Mouse (Mus musculus) kidney, postnatal 14 days (tissue): ENCODE measurements around the gene Lcn9.
"Not testable (repeated sequence)": the region's sequence is repeated elsewhere in the genome, so short reads cannot be mapped to it uniquely, and the experiment has no call there.

ENCODE experiments used
- DNase-seq: peaks from one replicate; pipeline ENCODE4 v3.0.0; 2022; ENCODE audit warnings: mixed read lengths

Gene Lcn9

DNA sequence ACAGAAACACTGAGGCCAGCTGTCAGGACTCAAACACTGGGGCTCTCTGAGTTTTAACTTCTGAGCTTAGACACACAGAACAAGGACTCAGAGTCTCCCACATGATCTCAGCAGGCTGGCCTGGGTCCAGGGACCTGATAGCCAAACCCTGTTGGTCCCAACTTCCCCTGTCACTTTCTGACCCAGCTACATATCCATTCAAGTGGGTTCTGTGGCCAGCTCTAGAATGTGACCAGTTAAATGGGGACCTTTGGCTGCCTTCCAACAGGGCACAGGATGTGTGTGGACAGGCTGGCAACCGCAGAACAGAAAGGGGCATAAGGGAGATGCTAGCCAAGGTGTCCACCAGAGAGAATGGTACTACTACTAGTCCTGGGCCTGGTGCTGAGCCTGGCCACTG is at the start of gene Lcn9:
Gene Lcn9, plus strand, starts transcription at position 348 of the 400 bp plus-strand sequence.
- no peak for DNase-seq

DNA sequence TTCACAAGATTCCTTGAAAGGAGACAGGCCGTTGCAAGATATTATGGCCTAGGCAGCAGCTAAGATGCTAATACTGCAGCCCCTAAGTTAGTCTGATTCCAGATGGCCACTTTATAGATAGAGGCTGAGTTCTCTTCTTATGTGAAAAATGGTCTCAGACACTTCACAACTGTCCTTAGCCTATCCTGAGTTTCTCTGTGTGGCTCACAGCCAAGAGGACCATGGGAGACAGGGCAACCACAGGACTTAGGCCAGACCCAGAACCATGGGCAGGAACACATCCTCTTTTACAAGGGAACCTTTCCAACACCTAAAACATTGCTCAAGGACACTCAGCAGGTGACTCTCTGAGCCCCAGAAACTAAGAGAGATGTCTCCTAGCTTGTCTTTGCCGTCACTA is 49.4 kb upstream of the Lcn9 start:
- no peak for DNase-seq

- DNase-seq: no peak
Measured at GRCm38 (mm10) chr2:25774640-25775039, 48.3 kb upstream of the Lcn9 start.

DNA sequence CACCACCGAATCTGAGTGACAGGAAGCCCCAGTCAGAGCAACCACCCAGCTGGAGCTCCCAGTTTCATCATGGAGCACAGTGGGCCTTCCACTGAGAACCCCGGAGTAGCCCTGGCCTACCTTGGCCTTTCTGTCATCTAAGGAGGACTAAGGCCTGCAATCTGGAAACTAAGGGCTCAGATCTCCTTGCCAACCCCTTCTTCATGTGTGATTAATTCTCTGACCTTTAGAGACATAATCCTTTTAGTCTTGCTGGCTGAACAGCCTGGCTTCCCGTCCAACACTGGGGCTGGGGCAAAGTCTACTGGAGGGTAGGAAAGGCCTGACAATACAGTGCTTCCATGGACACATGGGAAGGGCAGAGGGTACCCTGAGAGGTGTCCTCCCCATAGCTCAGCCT is 47.0 kb upstream of the Lcn9 start:
- no peak for DNase-seq

DNA sequence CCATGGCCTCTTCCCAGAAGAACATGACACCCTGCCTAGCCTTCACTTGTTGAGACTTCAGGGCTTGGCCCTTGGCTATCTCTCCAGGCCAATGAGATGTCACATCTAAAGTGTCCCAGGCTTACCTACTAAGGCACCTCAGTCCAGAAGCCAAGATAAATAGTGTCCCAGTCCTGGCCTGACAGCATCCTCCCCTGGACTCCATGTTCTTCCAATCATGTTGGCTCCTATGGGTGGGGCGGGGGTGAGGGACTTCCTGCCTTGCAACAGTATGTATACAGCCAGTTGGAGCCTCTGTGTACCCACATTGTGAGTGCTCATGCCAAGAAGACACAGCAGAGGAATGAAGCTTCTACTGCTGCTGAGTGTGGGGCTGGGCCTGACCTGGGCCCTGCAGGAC is 46.2 kb upstream of the Lcn9 start, which contains the start of gene Lcn11:
Gene Lcn11, plus strand, starts transcription at position 301 of the 400 bp plus-strand sequence.
- DNase-seq: no peak

- DNase-seq: no peak
Measured at GRCm38 (mm10) chr2:25779076-25779475, 43.9 kb upstream of the Lcn9 start.

DNA sequence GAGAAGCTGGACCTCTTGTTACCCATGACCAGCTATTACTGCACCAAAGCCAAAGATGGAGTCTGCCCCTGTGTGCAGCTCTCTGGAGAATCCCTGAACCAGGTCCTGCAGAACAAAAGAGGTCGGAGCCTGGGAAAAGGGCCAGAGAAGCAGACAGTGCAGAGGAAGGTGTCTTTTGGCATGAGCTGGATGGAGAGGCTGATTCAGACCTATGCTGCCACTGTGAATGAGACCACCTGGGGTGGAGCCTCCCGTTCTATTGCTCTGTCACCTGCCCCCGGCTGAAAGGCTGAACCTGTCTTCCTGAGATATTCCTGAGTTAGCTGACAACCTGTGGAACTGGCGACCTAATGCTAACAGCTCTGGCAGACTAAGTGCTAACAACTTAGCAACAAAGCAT is 42.0 kb upstream of the Lcn9 start:
- no peak for DNase-seq

DNA sequence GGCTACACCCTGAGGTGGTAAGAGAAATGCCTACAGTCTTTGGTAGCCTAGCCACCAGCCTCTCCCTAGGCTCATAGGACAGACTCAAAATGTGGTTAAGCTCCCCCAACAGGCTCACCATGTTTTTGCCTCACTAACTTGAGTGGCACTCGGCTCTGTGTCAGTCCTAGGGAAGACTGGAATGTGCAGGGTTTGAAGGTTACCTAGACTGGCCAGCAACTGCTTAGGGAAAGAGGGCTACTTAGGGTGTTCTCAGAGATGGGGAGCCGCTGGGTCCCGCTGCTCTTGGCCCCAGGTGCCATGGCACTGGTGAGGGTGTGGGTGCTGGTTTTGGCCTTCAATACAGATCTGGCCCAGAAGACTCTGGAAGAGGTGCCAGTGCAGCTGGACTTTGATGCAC is 41.0 kb upstream of the Lcn9 start, which contains the start of gene Gm13539:
Gene Gm13539, plus strand, starts transcription at position 301 of the 400 bp plus-strand sequence.
- DNase-seq: no peak

GRCm38 (mm10) chr2:25785573-25786322 is 37.2 kb upstream of the Lcn9 start:
- DNase-seq: no peak

- DNase-seq: no peak
Measured at GRCm38 (mm10) chr2:25789092-25789491, 33.9 kb upstream of the Lcn9 start.

DNA sequence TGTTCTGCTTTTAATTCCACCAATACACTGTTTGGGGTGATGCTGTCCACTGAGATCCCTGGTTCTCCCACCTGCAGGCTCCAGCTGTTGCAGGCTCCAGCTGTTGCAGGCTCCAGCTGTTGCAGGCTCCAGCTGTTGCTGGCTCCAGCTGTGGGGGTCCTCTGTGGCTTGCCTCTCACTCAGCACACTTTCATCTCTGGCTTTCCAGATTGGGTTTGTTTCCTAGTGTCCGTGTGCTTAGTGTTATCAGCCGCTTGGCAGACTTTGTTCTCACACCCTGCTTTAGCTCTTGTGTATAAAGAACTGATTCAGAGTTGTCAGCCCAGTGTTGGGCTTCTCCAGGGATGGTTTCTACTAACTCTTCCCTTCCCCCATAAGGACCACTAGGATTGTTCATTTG is 25.3 kb upstream of the Lcn9 start:
- no peak for DNase-seq

GRCm38 (mm10) chr2:25798065-25798464 is 24.9 kb upstream of the Lcn9 start:
- no peak for DNase-seq

- DNase-seq: no peak
Measured at GRCm38 (mm10) chr2:25811711-25812110, 11.2 kb upstream of the Lcn9 start.

DNA sequence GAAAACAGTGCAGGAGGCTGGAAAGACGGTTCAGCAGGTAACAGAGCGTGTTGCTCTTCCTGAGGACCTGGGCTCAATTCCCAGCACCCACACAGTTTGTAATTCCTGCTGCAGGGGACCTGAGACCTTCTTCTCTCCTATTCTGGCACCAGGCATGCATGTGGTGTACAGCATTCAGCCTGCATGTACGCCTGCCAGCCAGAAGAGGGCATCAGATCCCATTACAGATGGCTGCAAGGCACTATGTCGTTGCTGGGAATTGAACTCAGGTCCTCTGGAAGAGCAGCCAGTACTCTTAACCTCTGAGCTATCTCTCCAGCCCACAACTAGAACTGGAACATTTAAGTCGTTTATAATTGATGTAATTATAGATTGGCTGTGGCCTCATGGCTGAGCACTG is 9.6 kb upstream of the Lcn9 start:
- DNase-seq: no peak

- DNase-seq: not testable (repeated sequence)
Measured at GRCm38 (mm10) chr2:25815748-25816147, 7.2 kb upstream of the Lcn9 start, which contains the start of gene Glt6d1. Gene Glt6d1, minus strand, starts transcription at chr2:25815848.

DNA sequence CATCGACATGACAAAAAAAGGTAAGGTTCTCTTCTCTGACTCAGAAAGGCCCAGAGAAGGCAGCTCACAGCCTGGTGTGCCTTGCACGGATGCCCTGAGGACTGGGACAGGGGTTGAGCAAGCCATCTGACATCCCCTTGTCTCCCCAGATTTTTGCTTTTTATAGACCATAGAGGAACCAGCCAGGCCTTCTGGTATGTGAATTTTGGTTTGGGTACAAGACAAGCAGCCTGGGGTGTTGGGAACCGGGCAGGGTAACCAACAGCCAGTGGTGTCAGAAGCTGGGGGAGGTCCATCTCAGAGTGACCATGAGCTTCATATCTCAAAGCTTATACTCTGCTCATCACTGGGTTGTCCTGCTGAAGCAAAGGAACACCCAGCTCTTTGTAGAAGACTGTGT is 1.8 kb downstream of the Lcn9 start:
- DNase-seq: no peak

GRCm38 (mm10) chr2:25828344-25828947 is 5.5 kb downstream of the Lcn9 start:
- DNase-seq: no peak

GRCm38 (mm10) chr2:25830786-25831185 is 7.8 kb downstream of the Lcn9 start:
- no peak for DNase-seq

DNA sequence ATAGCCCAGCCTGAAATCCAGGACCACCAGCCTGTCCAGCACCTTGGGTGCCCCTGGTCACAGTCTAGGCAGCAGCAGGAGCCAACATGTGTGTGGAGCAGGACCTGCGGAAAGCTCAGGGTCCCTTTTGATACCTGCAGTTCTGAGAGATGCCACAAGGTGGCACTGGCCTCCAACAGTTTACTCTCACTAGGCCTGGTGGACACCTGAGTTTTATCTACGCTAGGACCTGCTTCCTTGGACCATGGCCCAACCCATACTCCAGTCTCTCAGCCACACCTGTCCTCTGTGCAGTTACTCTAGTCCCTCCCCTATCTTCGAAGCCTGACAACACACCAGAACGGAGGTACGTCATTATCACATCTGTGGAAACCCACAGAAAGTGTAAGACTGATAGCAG is 13.3 kb downstream of the Lcn9 start:
- peak; percentile 83 for DNase-seq

GRCm38 (mm10) chr2:25842161-25842560 is 19.2 kb downstream of the Lcn9 start:
- DNase-seq: no peak

DNA sequence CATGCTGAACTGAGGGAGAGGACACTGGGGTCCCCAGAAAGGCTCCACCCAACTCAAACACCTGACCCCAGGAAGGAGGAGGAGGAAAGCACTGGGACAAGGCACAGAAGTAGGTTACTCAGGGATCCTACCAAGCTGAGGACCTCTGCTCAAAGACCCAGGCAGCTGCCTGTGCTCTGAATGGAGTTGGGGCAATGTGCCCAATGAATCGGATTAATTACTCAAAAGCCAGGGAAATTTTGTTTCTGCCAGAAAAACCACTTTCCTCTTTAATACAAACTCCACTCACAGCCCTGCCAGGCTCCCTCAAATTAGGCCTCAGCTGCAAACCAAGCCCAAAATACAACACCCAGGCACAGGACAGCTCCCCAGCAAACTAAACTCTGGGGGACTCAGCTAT is 19.8 kb downstream of the Lcn9 start:
- no peak for DNase-seq

DNA sequence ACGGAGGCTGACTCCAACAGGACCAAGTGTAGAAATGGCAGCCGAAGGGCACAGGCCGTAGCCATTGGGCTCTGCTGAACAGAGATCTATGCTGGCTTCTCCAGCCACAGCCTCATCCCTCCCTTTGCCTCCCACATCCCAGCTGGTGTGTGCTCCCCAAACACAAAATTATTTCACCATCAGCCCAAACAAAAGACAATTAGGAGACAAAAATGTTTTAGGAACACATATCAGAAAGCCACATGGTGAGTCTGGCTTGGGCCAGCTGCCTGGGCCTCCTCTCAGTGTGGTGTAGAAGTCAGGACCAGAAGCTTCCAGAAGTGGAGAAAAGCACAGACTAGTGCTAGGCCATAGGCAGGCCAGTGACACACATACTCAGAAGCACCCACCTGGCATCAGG is 21.1 kb downstream of the Lcn9 start:
- no peak for DNase-seq

DNA sequence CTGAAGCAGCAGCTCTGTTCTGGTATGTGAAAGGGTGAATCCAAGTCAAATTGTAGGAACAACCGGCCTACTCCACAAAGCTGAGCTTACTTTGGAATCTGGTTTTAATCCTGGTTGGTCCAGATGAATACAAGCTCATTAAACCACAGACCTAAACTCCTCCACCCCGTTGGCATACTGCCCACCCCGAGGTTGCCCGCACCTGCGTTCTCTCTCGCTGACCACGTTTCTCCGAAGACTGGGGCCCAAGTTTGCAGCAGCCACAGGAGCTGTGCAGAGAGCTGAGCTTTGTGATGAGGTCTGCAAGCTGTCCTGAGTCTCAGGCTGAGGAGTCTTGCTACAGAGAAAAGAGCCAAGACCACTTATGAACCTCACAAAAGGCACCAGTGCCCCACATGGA is 23.6 kb downstream of the Lcn9 start:
- DNase-seq: no peak

GRCm38 (mm10) chr2:25847226-25847625 is 24.3 kb downstream of the Lcn9 start, which contains the start of gene Sohlh1:
Gene Sohlh1, minus strand, starts transcription at chr2:25847248.
- DNase-seq: no peak
